In genomic region chr13:74260231-74260992, GRCm38 (mm10) we compare ENCODE assay signal across 8 mouse cellular contexts. TPM values are rescaled to one million over a fixed set of nuclear protein-coding genes. Genes with fewer than 3 reads are reported as not detected.
DNase-seq lines count a peak whose midpoint lies in the region; ATAC-seq and TF ChIP-seq lines count a peak whose summit lies in the region.

No protein-coding gene starts in this region.

- H3K27me3 ChIP-seq in embryonic facial prominence, embryonic 10.5 days (replicated peaks; ENCODE audit: low read depth, poor library complexity, severe bottlenecking), result peaks cover 25% of the 10 kb centered on the region
- no peaks in the 10 kb centered on the region for H3K27me3 ChIP-seq in lung, embryonic 16.5 days (ENCODE audit: control insufficient read depth, insufficient read depth, low read depth, low read length)

- H3K4me3 ChIP-seq in embryonic facial prominence, embryonic 10.5 days, result peak overlapping the region; percentile 68
- peak overlapping the region; percentile 56 for H3K4me3 ChIP-seq in lung, embryonic 16.5 days (ENCODE audit: low read length)
- H3K4me3 ChIP-seq in olfactory bulb, adult 2 months (ENCODE audit: insufficient read depth, low read depth, low read length), result peak overlapping the region; percentile 45

- peak overlapping the region; percentile 87 for H3K27ac ChIP-seq in embryonic facial prominence, embryonic 10.5 days (replicated peaks)
- H3K27ac ChIP-seq in lung, embryonic 16.5 days (ENCODE audit: low read length), result no peak overlapping the region
- H3K27ac ChIP-seq in olfactory bulb, adult 2 months (ENCODE audit: insufficient read depth, low read depth, low read length), result no peak overlapping the region

- WGBS in embryonic facial prominence, embryonic 10.5 days, result 4% methylated on average over 10 of the region's 10 CpGs
- WGBS in lung, embryonic 16.5 days, result 2% methylated on average over 10 of the region's 10 CpGs
- WGBS in olfactory bulb, adult 2 months, result 14% methylated on average over 10 of the region's 10 CpGs

- H3K9me3 ChIP-seq in embryonic facial prominence, embryonic 10.5 days, result no peaks in the 10 kb centered on the region
- H3K9me3 ChIP-seq in lung, embryonic 16.5 days (ENCODE audit: control insufficient read depth, low read length), result no peaks in the 10 kb centered on the region

- peak; percentile 17; the same call in 1 of the 2 replicates for TF ChIP-seq CTCF in olfactory bulb, adult 2 months (IDR thresholded peaks at IDR 0.05; ENCODE audit: insufficient read depth, low read depth, low read length)

- H3K4me1 ChIP-seq in embryonic facial prominence, embryonic 10.5 days, result peaks cover 10% of the 10 kb centered on the region
- H3K4me1 ChIP-seq in lung, embryonic 16.5 days (replicated peaks; ENCODE audit: control insufficient read depth, insufficient read depth, low read length), result peaks cover 6% of the 10 kb centered on the region; the same call in 1 of the 2 replicates
- H3K4me1 ChIP-seq in olfactory bulb, adult 2 months (ENCODE audit: control insufficient read depth, insufficient read depth, low read length), result peaks cover 9% of the 10 kb centered on the region

- TF ChIP-seq POLR2A in olfactory bulb, adult 2 months (IDR thresholded peaks at IDR 0.05; ENCODE audit: insufficient read depth, low read depth, low read length), result no peak

- H3K9ac ChIP-seq in lung, embryonic 16.5 days (ENCODE audit: low read length), result peak overlapping the region; percentile 73

- H3K36me3 ChIP-seq in embryonic facial prominence, embryonic 10.5 days (replicated peaks), result no peaks in the 10 kb centered on the region
- no peaks in the 10 kb centered on the region for H3K36me3 ChIP-seq in lung, embryonic 16.5 days (ENCODE audit: control insufficient read depth, insufficient read depth, low read length)

- intact Hi-C loops in heart, postnatal 10 days (cut with DNase I), result no loop called here

- peak; percentile 20 to 42 for DNase-seq in left cerebral cortex, adult 18-20 months (ENCODE audit: low spot score in 2 of 2)
- DNase-seq in left cerebral cortex, adult 11 months (ENCODE audit: low spot score), result no peak
- DNase-seq in embryonic facial prominence, embryonic 10.5 days (ENCODE audit: low spot score), result peak; percentile 81
- peak; percentile 40 to 66 for DNase-seq in heart, postnatal 10 days
- peak; percentile 8 to 46 for DNase-seq in kidney, postnatal 36 days
- peak; percentile 76 for DNase-seq in thymus, postnatal 4 days

- peak overlapping the region; percentile 95 for H3K4me2 ChIP-seq in lung, embryonic 16.5 days (ENCODE audit: low read depth, low read length)

- ATAC-seq in lung, embryonic 16.5 days (ENCODE audit: low read depth), result peak; percentile 92

RNA-seq across cellular contexts. Expression of gene Ahrr, which starts 31.7 kb away (rescaled TPM):
- total RNA-seq in left cerebral cortex, adult 18-20 months (2021), result 1 to 10 TPM; 1.4 to 2.1 TPM
- 1.1 and 1.5 TPM in 2 replicates for polyA plus RNA-seq in embryonic facial prominence, embryonic 10.5 days (2016; fragmentation: Nextera tagmentation; extraction: Ambion mirVana)
- 1 to 10 TPM in 1 of 2 experiments, under 1 TPM in 1; 0.98 to 1.6 TPM for total RNA-seq in heart, postnatal 10 days (2021)
- 0.57 and 0.70 TPM in 2 replicates for polyA plus RNA-seq in lung, embryonic 16.5 days (2015; fragmentation: Nextera tagmentation; extraction: Ambion mirVana)
- not detected in 2 replicates for polyA plus RNA-seq in olfactory bulb, adult 2 months (2012; ENCODE audit: insufficient read depth, insufficient read length, low replicate concordance, missing spikeins)

RNA-seq across cellular contexts. Expression of gene Exoc3, which starts 51.9 kb away (rescaled TPM):
- total RNA-seq in left cerebral cortex, adult 18-20 months (2021), result 10 to 100 TPM; 70.5 to 73.8 TPM
- 77.4 and 82.2 TPM in 2 replicates for polyA plus RNA-seq in embryonic facial prominence, embryonic 10.5 days (2016; fragmentation: Nextera tagmentation; extraction: Ambion mirVana)
- total RNA-seq in heart, postnatal 10 days (2021), result 10 to 100 TPM; 54.4 to 57.3 TPM
- polyA plus RNA-seq in lung, embryonic 16.5 days (2015; fragmentation: Nextera tagmentation; extraction: Ambion mirVana), result 65.8 and 67.2 TPM in 2 replicates
- not detected in 2 replicates for polyA plus RNA-seq in olfactory bulb, adult 2 months (2012; ENCODE audit: insufficient read depth, insufficient read length, low replicate concordance, missing spikeins)

RNA-seq across cellular contexts. Expression of gene Pdcd6, which starts 57.0 kb away (rescaled TPM):
- 10 to 100 TPM; 79.6 to 79.7 TPM for total RNA-seq in left cerebral cortex, adult 18-20 months (2021)
- polyA plus RNA-seq in embryonic facial prominence, embryonic 10.5 days (2016; fragmentation: Nextera tagmentation; extraction: Ambion mirVana), result 128 and 135 TPM in 2 replicates
- 10 to 100 TPM; 54.5 to 54.8 TPM for total RNA-seq in heart, postnatal 10 days (2021)
- polyA plus RNA-seq in lung, embryonic 16.5 days (2015; fragmentation: Nextera tagmentation; extraction: Ambion mirVana), result 123 and 134 TPM in 2 replicates
- 339 TPM in 1 of 2 replicates, not detected in the other for polyA plus RNA-seq in olfactory bulb, adult 2 months (2012; ENCODE audit: insufficient read depth, insufficient read length, low replicate concordance, missing spikeins)
